Mouse (Mus musculus): ENCODE measurements around the gene Ovol1.

DNA sequence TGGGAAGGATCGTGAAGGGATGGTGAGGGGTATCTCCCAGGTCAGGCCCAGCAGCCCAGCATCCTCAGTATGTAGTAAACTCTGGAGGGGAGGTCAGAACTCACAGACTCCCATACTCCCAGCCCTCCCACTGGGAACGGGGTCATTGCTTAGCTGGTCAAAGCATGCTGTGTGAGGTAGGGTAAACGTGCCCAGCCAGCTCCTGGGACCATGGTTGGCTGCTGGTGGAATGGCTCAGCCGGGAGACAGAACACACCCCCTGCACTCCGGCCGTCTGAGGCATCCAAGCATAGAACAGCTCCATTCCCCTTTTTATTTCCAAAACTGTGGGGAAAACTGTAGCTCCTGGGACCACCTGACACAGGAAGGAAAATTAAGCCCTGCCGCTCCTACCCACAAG, 2.3 kb downstream of the Ovol1 start:
- no peak for TF ChIP-seq MYOG (IDR thresholded peaks at IDR 0.05; ENCODE audit: control insufficient read depth in 1 of 3, insufficient read depth in 1 of 3, insufficient read length in 2 of 3, low read depth in 2 of 3)
- no peak for TF ChIP-seq POLR2AphosphoS2 (IDR thresholded peaks at IDR 0.05; ENCODE audit: insufficient read length, low read depth)
- no peak for TF ChIP-seq POLR2A (IDR thresholded peaks at IDR 0.05; ENCODE audit: insufficient read length, low read depth)
- TF ChIP-seq TCF12 (IDR thresholded peaks at IDR 0.05; ENCODE audit: insufficient read depth, poor library complexity, severe bottlenecking): no peak
